Mouse (Mus musculus): ENCODE data around the gene Synm.

GRCm38 (mm10) chr7:67740796-67741195 is 18.7 kb downstream of the Synm start:
- TF ChIP-seq CTCF (IDR thresholded peaks at IDR 0.05): no peak
- TF ChIP-seq EP300 (IDR thresholded peaks at IDR 0.05): no peak
